Mouse (Mus musculus) cortical plate, adult 2 months (tissue): ENCODE results near the gene Tle3. TPM values are rescaled to one million over a fixed set of nuclear protein-coding genes. Genes with fewer than 3 reads are reported as not detected.

Source experiments
- H3K27ac ChIP-seq: fragments of 200-500 bp; 2 replicates; pipeline ENCODE4 v1.5.1; 2012; ENCODE audit warnings: low read length, control low read depth, inconsistent platforms; ENCODE audit not compliant: insufficient read depth
- H3K4me1 ChIP-seq: fragments of 200-500 bp; 2 replicates; pipeline ENCODE4 v1.6.1; 2011; ENCODE audit warnings: low read length; ENCODE audit not compliant: control insufficient read depth, insufficient read depth
- H3K4me3 ChIP-seq: fragments of 200-500 bp; 2 replicates; pipeline ENCODE4 v1.5.1; 2011; ENCODE audit warnings: mild to moderate bottlenecking, low read length, control low read depth; ENCODE audit not compliant: insufficient read depth
- CTCF ChIP-seq: fragments of 200-500 bp; IDR thresholded peaks from 2 replicates; pipeline ENCODE4 v1.5.1; 2011; ENCODE audit warnings: mild to moderate bottlenecking, control low read depth, low read length; ENCODE audit not compliant: insufficient read depth; ENCODE audit errors: extremely low read depth
- POLR2A ChIP-seq: fragments of 200-500 bp; IDR thresholded peaks from 2 replicates; pipeline ENCODE4 v1.6.1; 2011; ENCODE audit warnings: mild to moderate bottlenecking, low read length, control low read depth; ENCODE audit not compliant: insufficient read depth; ENCODE audit errors: extremely low read depth
- polyA plus RNA-seq: library from polyadenylated mRNA; depleted of rRNA; stranded (reverse); fragments of >200 nt; gene quantifications from 2 replicates; pipeline ENCODE4 v1.2.3, GENCODE M21; 2012

The Tle3 gene
- polyA plus RNA-seq, 1 experiment = 36.6 TPM

DNA sequence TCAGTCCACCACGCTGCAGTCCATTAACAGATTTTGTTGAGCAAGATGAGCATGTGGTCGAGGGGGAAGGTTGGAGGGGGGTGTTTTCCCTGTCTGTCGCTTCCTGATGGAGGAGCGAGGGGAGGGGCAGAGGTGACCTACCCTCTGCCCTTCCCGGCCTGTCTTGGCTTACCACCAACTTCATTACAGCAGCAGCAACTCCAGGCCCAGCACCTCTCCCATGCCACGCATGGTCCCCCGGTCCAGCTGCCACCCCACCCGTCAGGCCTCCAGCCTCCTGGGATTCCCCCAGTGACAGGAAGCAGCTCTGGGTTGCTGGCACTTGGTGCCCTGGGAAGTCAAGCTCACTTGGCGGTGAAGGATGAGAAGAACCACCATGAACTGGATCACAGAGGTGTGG lies 29.5 kb downstream of the Tle3 start:
- Histone ChIP-seq H3K4me1 (0 out of 2 replicates have a peak, but pooled peaks cover 1% of the 10 kb centered on the region), H3K27ac (no peak overlapping the region)

GRCm38 (mm10) chr9:61402268-61402667 lies 30.1 kb downstream of the Tle3 start:
- TF ChIP-seq POLR2A = no peak
- TF ChIP-seq CTCF = no peak
- Histone ChIP-seq H3K4me1 (0 out of 2 replicates have a peak, but pooled peaks cover 1% of the 10 kb centered on the region), H3K4me3 (no peak overlapping the region), H3K27ac (no peak overlapping the region)

More for the DNA sequence above, 29.5 kb downstream of the Tle3 start:
- no peak overlapping the region for H3K4me3 ChIP-seq
- TF ChIP-seq CTCF = no peak
- TF ChIP-seq POLR2A = no peak

- 0 out of 2 replicates have a peak, but pooled peaks cover 1% of the 10 kb centered on the region for H3K4me1 ChIP-seq
These were observed 30.6 kb downstream of the Tle3 start for GRCm38 (mm10) chr9:61402716-61403115.

DNA sequence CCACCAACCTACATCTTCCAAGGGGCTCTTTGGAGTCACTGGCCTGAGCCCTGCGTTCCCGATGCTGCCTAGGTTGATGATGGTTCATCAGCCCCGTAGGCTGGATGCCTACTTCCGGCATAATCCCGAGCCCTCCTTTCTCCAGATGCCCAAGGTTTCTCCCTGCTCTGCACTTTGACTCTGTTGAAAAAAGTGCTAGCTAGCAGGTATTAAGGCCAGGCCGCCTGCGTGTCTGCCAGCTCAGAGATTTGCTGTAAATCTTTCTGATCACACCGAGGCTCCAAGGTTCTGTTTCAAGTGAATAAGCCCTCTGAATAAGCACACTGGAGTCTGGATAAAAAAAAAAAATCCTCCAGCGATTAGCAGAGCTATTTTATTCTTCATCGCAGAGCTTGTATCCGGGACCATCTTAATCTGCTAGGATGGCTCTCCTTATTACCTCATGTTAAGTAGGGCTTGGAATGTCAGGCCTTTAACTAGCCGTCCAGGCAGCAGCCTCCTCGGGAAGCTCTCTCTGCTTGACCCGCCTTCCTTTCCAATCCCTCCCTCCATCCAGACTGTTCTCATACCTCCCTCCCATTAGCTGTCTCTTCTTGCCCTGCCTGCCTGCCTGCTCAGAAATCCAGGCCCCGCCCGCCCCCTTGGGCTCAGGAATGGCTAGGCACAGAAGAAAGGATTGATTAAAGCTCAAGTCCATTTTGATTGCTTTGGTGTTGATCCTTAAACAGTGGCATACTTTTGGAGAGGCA lies 31.9 kb downstream of the Tle3 start:
- Histone ChIP-seq H3K4me3 (no peak overlapping the region), H3K4me1 (0 out of 2 replicates have a peak, but pooled peaks cover 1% of the 10 kb centered on the region), H3K27ac (no peak overlapping the region)
- TF ChIP-seq CTCF = no peak
- no peak for TF ChIP-seq POLR2A

More at GRCm38 (mm10) chr9:61402716-61403115, 30.6 kb downstream of the Tle3 start:
- TF ChIP-seq CTCF (no peak), POLR2A (no peak)
- H3K27ac ChIP-seq = no peak overlapping the region
- H3K4me3 ChIP-seq = no peak overlapping the region

DNA sequence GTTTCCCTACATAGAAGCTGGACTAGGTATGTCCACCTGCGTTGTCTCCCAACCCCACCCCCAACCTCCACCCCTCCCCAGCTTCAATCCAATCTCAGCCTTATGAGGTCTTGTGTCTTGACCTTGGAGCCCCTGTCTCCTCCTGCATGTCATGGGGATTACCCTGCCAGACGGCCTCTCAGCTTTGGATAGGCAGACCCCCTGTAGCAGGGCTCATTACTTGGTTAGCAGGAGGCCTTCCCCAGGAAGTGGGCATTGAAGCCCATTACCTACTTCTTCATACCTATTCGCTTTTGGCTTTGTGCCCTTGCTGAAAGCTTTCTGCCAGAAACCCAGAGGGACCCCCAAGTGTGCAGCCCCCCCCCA lies 32.4 kb downstream of the Tle3 start:
- 0 out of 2 replicates have a peak, but pooled peaks cover 1% of the 10 kb centered on the region for H3K4me1 ChIP-seq

GRCm38 (mm10) chr9:61404998-61405621 lies 32.9 kb downstream of the Tle3 start:
- TF ChIP-seq CTCF = no peak
- TF ChIP-seq POLR2A = no peak
- no peak overlapping the region for H3K4me3 ChIP-seq
- H3K4me1 ChIP-seq = 0 out of 2 replicates have a peak, but pooled peaks cover 1% of the 10 kb centered on the region
- no peak overlapping the region for H3K27ac ChIP-seq

More for the DNA sequence above, 32.4 kb downstream of the Tle3 start:
- no peak for TF ChIP-seq POLR2A
- no peak for TF ChIP-seq CTCF
- H3K4me3 ChIP-seq = no peak overlapping the region
- H3K27ac ChIP-seq = no peak overlapping the region

- no peak overlapping the region for H3K27ac ChIP-seq
- H3K4me1 ChIP-seq = 0 out of 2 replicates have a peak, but pooled peaks cover 1% of the 10 kb centered on the region
- no peak for TF ChIP-seq POLR2A
- no peak for TF ChIP-seq CTCF
These were observed 34.2 kb downstream of the Tle3 start for GRCm38 (mm10) chr9:61406343-61406742.

GRCm38 (mm10) chr9:61409046-61409445 lies 36.9 kb downstream of the Tle3 start:
- H3K4me1 ChIP-seq = 0 out of 2 replicates have a peak, but pooled peaks cover 1% of the 10 kb centered on the region
- no peak for TF ChIP-seq POLR2A
- no peak for TF ChIP-seq CTCF

More at GRCm38 (mm10) chr9:61406343-61406742, 34.2 kb downstream of the Tle3 start:
- H3K4me3 ChIP-seq = no peak overlapping the region

DNA sequence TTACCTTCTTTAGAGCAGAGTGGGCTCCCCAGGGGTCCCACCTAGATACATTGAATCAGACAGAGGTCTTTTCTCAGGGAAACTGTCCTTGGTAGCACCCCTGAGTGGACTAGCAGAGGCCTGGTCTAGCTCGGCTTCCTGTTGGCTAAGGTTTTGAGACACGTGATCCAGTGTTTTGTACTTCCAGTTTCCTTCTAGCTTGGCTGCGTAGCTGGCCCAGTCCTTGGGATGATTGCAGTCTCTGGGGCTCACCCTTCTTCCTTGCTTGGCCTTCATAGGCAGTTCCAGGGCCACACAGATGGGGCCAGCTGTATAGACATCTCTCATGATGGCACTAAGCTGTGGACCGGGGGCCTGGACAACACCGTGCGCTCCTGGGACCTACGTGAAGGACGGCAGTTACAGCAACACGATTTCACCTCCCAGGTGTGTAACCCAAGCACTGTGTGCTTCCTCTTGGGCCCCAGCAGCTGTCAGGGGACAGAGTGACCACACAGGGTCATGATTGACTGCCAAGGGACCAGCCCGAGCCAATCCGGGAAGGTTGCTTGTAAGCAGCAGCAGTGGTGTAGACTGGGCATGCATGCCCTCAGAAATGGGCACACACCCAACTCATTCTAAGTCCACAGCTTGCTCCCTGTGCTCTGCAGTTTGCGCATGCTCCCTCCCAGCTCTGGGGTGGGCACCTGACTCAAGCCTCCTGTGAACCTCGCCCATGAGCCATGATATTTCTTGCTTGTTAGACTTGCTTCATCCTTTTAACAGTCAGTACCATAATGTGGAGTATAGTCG lies 41.7 kb downstream of the Tle3 start:
- TF ChIP-seq POLR2A = no peak
- TF ChIP-seq CTCF = no peak

More at GRCm38 (mm10) chr9:61409046-61409445, 36.9 kb downstream of the Tle3 start:
- no peak overlapping the region for H3K4me3 ChIP-seq
- H3K27ac ChIP-seq = no peak overlapping the region

More for the DNA sequence above, 41.7 kb downstream of the Tle3 start:
- no peak overlapping the region for H3K4me3 ChIP-seq
- H3K4me1 ChIP-seq = no peaks in the 10 kb centered on the region
- H3K27ac ChIP-seq = no peak overlapping the region
